Mouse (Mus musculus) liver, postnatal 0 days (tissue): ENCODE measurements around the gene Slc43a2. TPM values are rescaled to one million over a fixed set of nuclear protein-coding genes. Genes with fewer than 3 reads are reported as not detected.

Source experiments
- ATAC-seq: fragments of 200-750 bp; cut with Nextera tagmentation; 2 replicates; pipeline ENCODE4 v1.8.0; 2017; ENCODE audit warnings: mild to moderate bottlenecking, moderate library complexity
- DNase-seq: peaks from one replicate; pipeline ENCODE4 v3.0.0-alpha.2; 2016
- H3K27ac ChIP-seq: fragments of 300-500 bp; sonication (generic); 2 replicates; pipeline ENCODE4 v1.5.1; 2014; ENCODE audit warnings: antibody characterized with exemption, moderate library complexity, mild to moderate bottlenecking, low read depth
- H3K27me3 ChIP-seq: fragments of 300-500 bp; sonication (generic); 2 replicates; pipeline ENCODE4 v1.6.1; 2014; ENCODE audit warnings: low read length, control low read depth, mixed read lengths; ENCODE audit not compliant: insufficient read depth
- H3K36me3 ChIP-seq: fragments of 300-500 bp; sonication (generic); replicated peaks from 2 replicates; pipeline ENCODE4 v1.6.1; 2014; ENCODE audit warnings: mild to moderate bottlenecking, control low read depth, low read length, moderate library complexity, mixed read lengths; ENCODE audit not compliant: insufficient read depth
- H3K4me1 ChIP-seq: fragments of 300-500 bp; sonication (generic); 2 replicates; pipeline ENCODE4 v1.6.1; 2014; ENCODE audit warnings: antibody characterized with exemption, mild to moderate bottlenecking, control low read depth; ENCODE audit not compliant: insufficient read depth
- H3K4me2 ChIP-seq: fragments of 300-500 bp; sonication (generic); 2 replicates; pipeline ENCODE4 v1.6.1; 2014; ENCODE audit warnings: low read depth, mild to moderate bottlenecking, low read length, moderate library complexity, mixed read lengths
- H3K4me3 ChIP-seq: fragments of 300-500 bp; sonication (generic); 2 replicates; pipeline ENCODE4 v1.5.1; 2014; ENCODE audit warnings: low read depth, low read length
- H3K9ac ChIP-seq: fragments of 300-500 bp; sonication (generic); replicated peaks from 2 replicates; pipeline ENCODE4 v1.6.1; 2014; ENCODE audit warnings: mild to moderate bottlenecking, moderate library complexity
- H3K9me3 ChIP-seq: fragments of 300-500 bp; sonication (generic); 2 replicates; pipeline ENCODE4 v1.6.1; 2016; ENCODE audit warnings: mild to moderate bottlenecking, control low read depth, low read length, mixed read lengths
- CTCF ChIP-seq: sonication (generic); IDR thresholded peaks from 2 replicates; pipeline ENCODE4 v1.5.1; 2016; ENCODE audit warnings: antibody characterized with exemption, low read depth
- EP300 ChIP-seq: IDR thresholded peaks from 2 replicates; pipeline ENCODE4 v1.6.1; 2016; ENCODE audit warnings: antibody characterized with exemption, low read depth, mild to moderate bottlenecking
- WGBS: fragments of 180-500 bp; shearing (Covaris S2); extraction: QIAGEN DNeasy Blood & Tissue Kit; methylation state at CpG from one replicate; pipeline ENCODE4 v1.1.7; 2014; ENCODE audit not compliant: insufficient replicate concordance; 5-methylcytosine and 5-hydroxymethylcytosine counted together
- polyA plus RNA-seq: library from polyadenylated mRNA; unstranded; fragments of >200 nt; fragmentation: Nextera tagmentation; extraction: Ambion mirVana; gene quantifications from 2 replicates; pipeline ENCODE4 v1.2.1, GENCODE M21; 2015

The Slc43a2 gene
- polyA plus RNA-seq, 1 experiment from 2014 or later: 7.2 TPM

- 75% methylated on average over 5 of the region's 5 CpGs for WGBS
- Histone ChIP-seq H3K9ac (no peak overlapping the region), H3K4me1 (peaks cover 9% of the 10 kb centered on the region), H3K9me3 (no peaks in the 10 kb centered on the region), H3K27me3 (no peaks in the 10 kb centered on the region), H3K27ac (peak overlapping the region; percentile 55), H3K4me2 (no peak overlapping the region), H3K36me3 (0 out of 2 replicates have a peak, but pooled peaks cover 9% of the 10 kb centered on the region), H3K4me3 (no peak overlapping the region)
- ATAC-seq: no peak
- DNase-seq: no peak
- TF ChIP-seq EP300: no peak
- TF ChIP-seq CTCF: no peak
Measured at GRCm38 (mm10) chr11:75561410-75561791, 29.9 kb downstream of the Slc43a2 start.

- TF ChIP-seq EP300 (no peak), CTCF (peak; percentile 42)
- WGBS: 81% methylated on average over 8 of the region's 8 CpGs
- no peaks in the 10 kb centered on the region for H3K9me3 ChIP-seq
- H3K36me3 ChIP-seq: 0 out of 2 replicates have a peak, but pooled peaks cover 5% of the 10 kb centered on the region
- no peak overlapping the region for H3K4me3 ChIP-seq
- H3K9ac ChIP-seq: no peak overlapping the region
- H3K4me2 ChIP-seq: no peak overlapping the region
- ATAC-seq: no peak
- no peaks in the 10 kb centered on the region for H3K27me3 ChIP-seq
- peaks cover 15% of the 10 kb centered on the region for H3K4me1 ChIP-seq
- H3K27ac ChIP-seq: no peak overlapping the region
- DNase-seq: no peak
Measured at GRCm38 (mm10) chr11:75562840-75563239, 31.3 kb downstream of the Slc43a2 start.

GRCm38 (mm10) chr11:75563851-75564548 is 32.5 kb downstream of the Slc43a2 start:
- ATAC-seq: peak; percentile 61
- Histone ChIP-seq H3K4me1 (peaks cover 15% of the 10 kb centered on the region), H3K4me2 (no peak overlapping the region)

GRCm38 (mm10) chr11:75565849-75566248 is 34.4 kb downstream of the Slc43a2 start:
- no peak overlapping the region for H3K4me2 ChIP-seq
- H3K36me3 ChIP-seq: 0 out of 2 replicates have a peak, but pooled peaks cover 10% of the 10 kb centered on the region
- no peak overlapping the region for H3K9ac ChIP-seq
- H3K4me3 ChIP-seq: no peak overlapping the region
- no peaks in the 10 kb centered on the region for H3K9me3 ChIP-seq
- no peak for TF ChIP-seq EP300
- H3K27me3 ChIP-seq: no peaks in the 10 kb centered on the region
- H3K27ac ChIP-seq: 0 out of 2 replicates have a peak overlapping the region, but pooled peaks have one; percentile 4
- peaks cover 13% of the 10 kb centered on the region for H3K4me1 ChIP-seq
- WGBS: 77% methylated on average over 2 of the region's 2 CpGs
- DNase-seq: no peak
- no peak for ATAC-seq

More at GRCm38 (mm10) chr11:75563851-75564548, 32.5 kb downstream of the Slc43a2 start:
- WGBS: 56% methylated on average over 18 of the region's 18 CpGs
- H3K27ac ChIP-seq: peak overlapping the region; percentile 60
- H3K9ac ChIP-seq: no peak overlapping the region
- TF ChIP-seq EP300: no peak; the same call in 1 of the 2 replicates
- TF ChIP-seq CTCF: no peak
- no peaks in the 10 kb centered on the region for H3K9me3 ChIP-seq
- peak; percentile 46 for DNase-seq
- H3K4me3 ChIP-seq: no peak overlapping the region
- H3K27me3 ChIP-seq: no peaks in the 10 kb centered on the region
- 0 out of 2 replicates have a peak, but pooled peaks cover 9% of the 10 kb centered on the region for H3K36me3 ChIP-seq

- H3K9me3 ChIP-seq: no peaks in the 10 kb centered on the region
- DNase-seq (no peak), ATAC-seq (no peak)
- TF ChIP-seq CTCF (no peak), EP300 (no peak)
- no peak overlapping the region for H3K9ac ChIP-seq
- no peaks in the 10 kb centered on the region for H3K27me3 ChIP-seq
- no peak overlapping the region for H3K4me2 ChIP-seq
- WGBS: 70% methylated on average over 13 of the region's 13 CpGs
- H3K4me3 ChIP-seq: no peak overlapping the region
- H3K27ac ChIP-seq: 0 out of 2 replicates have a peak overlapping the region, but pooled peaks have one; percentile 4
- peaks cover 18% of the 10 kb centered on the region for H3K4me1 ChIP-seq
- 0 out of 2 replicates have a peak, but pooled peaks cover 10% of the 10 kb centered on the region for H3K36me3 ChIP-seq
Measured at GRCm38 (mm10) chr11:75566276-75567196, 35.0 kb downstream of the Slc43a2 start.
